Mouse (Mus musculus) cerebellum, postnatal 36 days (tissue): ENCODE measurements around the gene Plvap.
A peak's percentile ranks its signal among the peaks of the same experiment; 100 is the strongest.

Experiments used
- DNase-seq, 2 experiments: peaks; one replicate each; pipeline ENCODE4 v3.0.0; 2021 to 2022; ENCODE audit warnings: mixed read lengths in 2 of 2

The Plvap gene

GRCm38 (mm10) chr8:71464513-71465500, 46.7 kb downstream of the Plvap start, which contains the start of gene Mrpl34:
TSS of gene Mrpl34 (plus strand) at chr8:71464959.
- peak; percentile 98 to 99 for DNase-seq

GRCm38 (mm10) chr8:71463188-71464033, 48.1 kb downstream of the Plvap start, which contains the start of gene Abhd8:
TSS of gene Abhd8 (minus strand) at chr8:71463655.
- DNase-seq: peak; percentile 100

- peak; percentile 67 to 73 for DNase-seq
Measured at GRCm38 (mm10) chr8:71462786-71463185, 48.8 kb downstream of the Plvap start.

GRCm38 (mm10) chr8:71462191-71462590, 49.4 kb downstream of the Plvap start:
- DNase-seq: no peak

- peak; percentile 37 to 39 for DNase-seq
Measured at GRCm38 (mm10) chr8:71461152-71461840, 50.3 kb downstream of the Plvap start.

- no peak for DNase-seq
Measured at GRCm38 (mm10) chr8:71460716-71461115, 50.8 kb downstream of the Plvap start.

GRCm38 (mm10) chr8:71457659-71458270, 53.8 kb downstream of the Plvap start:
- no peak for DNase-seq

GRCm38 (mm10) chr8:71456906-71457305, 54.6 kb downstream of the Plvap start:
- DNase-seq: peak in 1 of 2 experiments; percentile 21

- DNase-seq: no peak
Measured at GRCm38 (mm10) chr8:71454668-71455067, 56.9 kb downstream of the Plvap start.

- DNase-seq: no peak
Measured at GRCm38 (mm10) chr8:71452669-71453068, 58.9 kb downstream of the Plvap start.

- DNase-seq: no peak
Measured at GRCm38 (mm10) chr8:71451777-71452176, 59.8 kb downstream of the Plvap start.

GRCm38 (mm10) chr8:71451337-71451736, 60.2 kb downstream of the Plvap start:
- DNase-seq: no peak
